Mouse (Mus musculus) neural tube, embryonic 11.5 days (tissue): ENCODE measurements around the gene E130116L18Rik. TPM values are rescaled to one million over a fixed set of nuclear protein-coding genes. Genes with fewer than 3 reads are reported as not detected.
"Not testable (repeated sequence)": the region's sequence is repeated elsewhere in the genome, so short reads cannot be mapped to it uniquely, and the experiment has no call there.

Experiments
- ATAC-seq: fragments of 200-750 bp; cut with Nextera tagmentation; 2 replicates; pipeline ENCODE4 v1.8.0; 2017; ENCODE audit warnings: moderate number of reproducible peaks, mild to moderate bottlenecking, moderate TSS enrichment, moderate library complexity; ENCODE audit not compliant: insufficient read depth, low FRiP score, low TSS enrichment
- DNase-seq: peaks from one replicate; pipeline ENCODE4 v3.0.0-alpha.2; 2015; ENCODE audit warnings: low spot score
- H3K27ac ChIP-seq: fragments of 300-500 bp; sonication (generic); 2 replicates; pipeline ENCODE4 v1.5.1; 2014; ENCODE audit warnings: low read depth, mild to moderate bottlenecking, low read length
- H3K27me3 ChIP-seq: fragments of 300-500 bp; sonication (generic); 2 replicates; pipeline ENCODE4 v1.6.1; 2014; ENCODE audit warnings: mild to moderate bottlenecking, low read length, mixed read lengths; ENCODE audit not compliant: control insufficient read depth, insufficient read depth
- H3K36me3 ChIP-seq: fragments of 300-500 bp; sonication (generic); 2 replicates; pipeline ENCODE4 v1.6.1; 2014; ENCODE audit warnings: mild to moderate bottlenecking, low read length, moderate library complexity, mixed read lengths; ENCODE audit not compliant: control insufficient read depth, insufficient read depth
- H3K4me1 ChIP-seq: fragments of 300-500 bp; sonication (generic); 2 replicates; pipeline ENCODE4 v1.6.1; 2014; ENCODE audit warnings: low read length, mixed read lengths; ENCODE audit not compliant: control insufficient read depth, insufficient read depth
- H3K4me2 ChIP-seq: fragments of 300-500 bp; sonication (generic); 2 replicates; pipeline ENCODE4 v1.6.1; 2014; ENCODE audit warnings: low read depth, mild to moderate bottlenecking, moderate library complexity
- H3K4me3 ChIP-seq: fragments of 300-500 bp; sonication (generic); 2 replicates; pipeline ENCODE4 v1.5.1; 2014; ENCODE audit warnings: low read depth, low read length
- H3K9ac ChIP-seq: fragments of 300-500 bp; sonication (generic); 2 replicates; pipeline ENCODE4 v1.6.1; 2014; ENCODE audit warnings: mild to moderate bottlenecking, low read length
- H3K9me3 ChIP-seq: fragments of 300-500 bp; sonication (generic); 2 replicates; pipeline ENCODE4 v1.6.1; 2016; ENCODE audit warnings: low read length; ENCODE audit not compliant: control insufficient read depth
- WGBS: fragments of 180-500 bp; shearing (Covaris S2); extraction: QIAGEN DNeasy Blood & Tissue Kit; methylation state at CpG from one replicate; pipeline ENCODE4 v1.1.7; 2014; 5-methylcytosine and 5-hydroxymethylcytosine counted together
- polyA plus RNA-seq: library from polyadenylated mRNA; unstranded; fragments of >200 nt; fragmentation: Nextera tagmentation; extraction: Ambion mirVana; gene quantifications from 2 replicates; pipeline ENCODE4 v1.2.1, GENCODE M21; 2014

The E130116L18Rik gene
- polyA plus RNA-seq, 1 experiment from 2014 or later = not detected

- H3K4me3 ChIP-seq = no peak overlapping the region
- no peaks in the 10 kb centered on the region for H3K4me1 ChIP-seq
- H3K36me3 ChIP-seq = no peaks in the 10 kb centered on the region
- H3K9me3 ChIP-seq = no peaks in the 10 kb centered on the region
- DNase-seq (no peak), ATAC-seq (no peak)
- 82% methylated on average over 2 of the region's 2 CpGs for WGBS
- no peak overlapping the region for H3K9ac ChIP-seq
- no peak overlapping the region for H3K27ac ChIP-seq
- H3K4me2 ChIP-seq = no peak overlapping the region
- H3K27me3 ChIP-seq = no peaks in the 10 kb centered on the region
Observed at GRCm38 (mm10) chr5:25190521-25190920, 32.4 kb downstream of the E130116L18Rik start.

DNA sequence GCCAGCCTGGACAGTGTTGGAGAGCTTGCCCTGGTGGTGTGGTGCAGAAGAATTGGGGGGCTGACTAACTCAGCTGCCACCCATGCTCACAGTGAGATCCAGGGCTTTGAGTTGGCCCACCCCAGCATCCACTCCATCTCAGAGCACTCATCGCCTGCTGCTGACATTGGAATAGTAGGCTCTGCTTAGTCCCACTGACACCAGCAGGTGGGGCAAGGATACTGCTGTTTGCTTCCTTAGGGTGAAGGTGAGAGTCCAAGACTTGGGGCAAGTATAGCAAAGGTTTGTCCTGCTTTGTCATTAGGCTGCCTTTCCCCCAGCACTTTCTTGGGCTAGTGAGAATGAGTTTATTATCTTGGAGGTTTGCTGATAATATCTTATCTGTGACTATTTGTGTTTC lies 34.2 kb downstream of the E130116L18Rik start:
- Histone ChIP-seq H3K36me3 (no peaks in the 10 kb centered on the region), H3K4me3 (no peak overlapping the region), H3K27ac (no peak overlapping the region), H3K27me3 (no peaks in the 10 kb centered on the region), H3K4me1 (no peaks in the 10 kb centered on the region), H3K4me2 (no peak overlapping the region), H3K9me3 (no peaks in the 10 kb centered on the region), H3K9ac (no peak overlapping the region)
- 36% methylated on average over 1 of the region's 1 CpGs for WGBS
- DNase-seq = no peak
- no peak for ATAC-seq

DNA sequence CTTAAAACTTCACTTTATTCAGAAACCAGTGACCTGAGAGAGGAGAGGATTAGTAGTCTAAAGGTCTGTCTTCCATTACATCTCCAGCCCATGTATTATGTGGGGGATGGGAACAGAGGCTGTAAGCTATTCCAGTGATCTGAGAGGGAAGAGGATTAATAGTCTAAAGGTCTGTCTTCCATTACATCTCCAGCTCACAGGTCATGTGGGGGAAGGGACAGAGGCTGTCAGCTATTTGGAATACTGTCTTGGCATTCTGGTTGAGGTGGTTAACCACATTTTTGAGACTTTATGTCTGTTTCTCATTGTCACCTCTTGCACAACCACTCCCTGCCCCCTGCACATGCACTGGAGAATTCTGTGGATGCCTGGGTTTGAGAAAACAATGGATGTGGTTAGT lies 35.2 kb downstream of the E130116L18Rik start:
- Histone ChIP-seq H3K4me1 (no peaks in the 10 kb centered on the region), H3K27ac (no peak overlapping the region), H3K9me3 (no peaks in the 10 kb centered on the region), H3K4me2 (no peak overlapping the region), H3K9ac (no peak overlapping the region), H3K27me3 (no peaks in the 10 kb centered on the region), H3K36me3 (no peaks in the 10 kb centered on the region), H3K4me3 (no peak overlapping the region)
- ATAC-seq (no peak), DNase-seq (no peak)

DNA sequence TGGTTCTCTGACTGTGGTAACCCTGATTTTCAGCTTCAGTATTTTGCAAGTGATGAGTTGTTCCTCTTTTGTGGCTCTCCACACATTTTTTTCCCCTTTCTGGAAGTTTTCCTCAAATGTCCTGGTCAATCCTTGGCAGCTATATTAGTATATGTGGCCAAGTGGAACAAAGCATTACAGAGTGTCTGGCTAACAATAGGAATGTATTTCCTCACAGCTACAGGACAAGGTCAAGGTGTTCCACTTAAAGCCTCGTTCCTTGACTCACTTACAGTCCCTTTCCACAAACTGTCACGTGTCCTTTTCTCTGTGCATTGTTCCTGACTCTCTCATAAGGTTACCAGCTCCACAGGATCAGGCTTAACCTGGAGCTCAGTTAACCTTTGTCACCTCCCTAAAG lies 38.4 kb downstream of the E130116L18Rik start:
- no peak for ATAC-seq
- WGBS = 65% methylated on average over 2 of the region's 2 CpGs
- no peak for DNase-seq

GRCm38 (mm10) chr5:25183595-25183994 lies 39.4 kb downstream of the E130116L18Rik start:
- H3K27ac ChIP-seq = no peak overlapping the region
- H3K9ac ChIP-seq = no peak overlapping the region
- no peaks in the 10 kb centered on the region for H3K9me3 ChIP-seq
- H3K4me3 ChIP-seq = no peak overlapping the region
- no peaks in the 10 kb centered on the region for H3K36me3 ChIP-seq
- ATAC-seq = no peak
- no peaks in the 10 kb centered on the region for H3K4me1 ChIP-seq
- no peaks in the 10 kb centered on the region for H3K27me3 ChIP-seq
- H3K4me2 ChIP-seq = no peak overlapping the region
- WGBS = 88% methylated on average over 4 of the region's 4 CpGs
- DNase-seq = no peak

More for the DNA sequence above, 38.4 kb downstream of the E130116L18Rik start:
- Histone ChIP-seq H3K4me2 (no peak overlapping the region), H3K4me1 (no peaks in the 10 kb centered on the region), H3K36me3 (no peaks in the 10 kb centered on the region), H3K9ac (no peak overlapping the region), H3K27me3 (no peaks in the 10 kb centered on the region), H3K27ac (no peak overlapping the region), H3K9me3 (no peaks in the 10 kb centered on the region), H3K4me3 (no peak overlapping the region)

GRCm38 (mm10) chr5:25181004-25181531 lies 41.9 kb downstream of the E130116L18Rik start, which contains the start of gene Galntl5:
Gene Galntl5 (plus strand): TSS chr5:25181460.
- H3K9me3 ChIP-seq = no peaks in the 10 kb centered on the region
- no peak within 1 kb of the TSS for H3K4me3 ChIP-seq
- H3K27ac ChIP-seq = no peak within 1 kb of the TSS
- H3K36me3 ChIP-seq = no peaks in the 10 kb centered on the region
- DNase-seq (no peak), ATAC-seq (no peak)
- no peak within 1 kb of the TSS for H3K9ac ChIP-seq
- no peaks in the 10 kb centered on the region for H3K27me3 ChIP-seq
- no peak within 1 kb of the TSS for H3K4me2 ChIP-seq
- H3K4me1 ChIP-seq = no peaks in the 10 kb centered on the region
- WGBS = 86% methylated on average over 1 of the region's 1 CpGs

GRCm38 (mm10) chr5:25179936-25180488 lies 42.9 kb downstream of the E130116L18Rik start:
- no peak overlapping the region for H3K9ac ChIP-seq
- H3K4me3 ChIP-seq = no peak overlapping the region
- 90% methylated on average over 3 of the region's 3 CpGs for WGBS
- no peaks in the 10 kb centered on the region for H3K9me3 ChIP-seq
- no peak overlapping the region for H3K27ac ChIP-seq
- H3K4me2 ChIP-seq = no peak overlapping the region
- H3K27me3 ChIP-seq = no peaks in the 10 kb centered on the region
- no peaks in the 10 kb centered on the region for H3K36me3 ChIP-seq
- DNase-seq = no peak
- no peaks in the 10 kb centered on the region for H3K4me1 ChIP-seq
- ATAC-seq = no peak

DNA sequence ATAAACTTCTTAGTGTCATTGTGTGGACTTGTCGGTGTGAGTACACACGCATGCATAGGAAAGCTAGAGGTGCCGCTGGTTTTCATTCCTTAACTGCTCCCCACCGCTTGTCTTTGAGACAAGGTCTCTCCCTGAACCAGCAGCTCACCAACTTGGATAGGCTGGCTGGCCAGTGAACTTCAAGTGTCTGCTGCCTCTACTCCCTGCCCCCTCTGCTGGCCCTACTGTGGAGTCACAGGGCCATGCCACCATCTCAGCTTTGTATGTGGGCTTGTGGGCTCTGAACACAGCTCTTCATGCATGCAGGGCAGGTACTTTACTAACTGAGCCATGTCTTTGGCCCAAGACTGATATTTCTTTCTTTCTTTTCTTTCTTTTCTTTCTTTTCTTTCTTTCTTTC lies 43.7 kb downstream of the E130116L18Rik start:
- no peak overlapping the region for H3K27ac ChIP-seq
- H3K27me3 ChIP-seq = no peaks in the 10 kb centered on the region
- no peak for ATAC-seq

DNA sequence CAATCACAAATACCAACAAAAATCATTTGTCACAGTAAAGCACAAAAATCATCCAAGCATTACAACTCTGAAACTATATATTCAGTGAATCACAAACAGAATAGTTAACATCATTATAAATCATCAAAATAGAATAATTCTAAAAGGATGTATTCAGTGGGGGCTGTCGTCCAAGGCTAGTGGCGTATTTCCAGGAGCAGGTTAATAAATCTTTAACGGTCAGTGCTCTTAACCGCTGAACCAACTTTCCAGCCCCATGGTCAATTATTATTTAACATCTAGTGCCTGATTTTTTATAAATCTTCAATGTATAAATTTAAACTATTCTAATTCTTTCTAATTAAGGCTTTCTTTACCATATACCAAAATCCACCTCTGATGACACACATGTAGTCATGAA lies 44.4 kb downstream of the E130116L18Rik start:
- not testable (repeated sequence) for H3K4me1 ChIP-seq, H3K9ac ChIP-seq, H3K4me3 ChIP-seq, ATAC-seq, H3K36me3 ChIP-seq, H3K9me3 ChIP-seq, DNase-seq, H3K4me2 ChIP-seq, H3K27ac ChIP-seq, H3K27me3 ChIP-seq
- WGBS = 91% methylated on average over 4 of the region's 4 CpGs

More for the DNA sequence above, 43.7 kb downstream of the E130116L18Rik start:
- Histone ChIP-seq H3K9me3 (no peaks in the 10 kb centered on the region), H3K36me3 (no peaks in the 10 kb centered on the region), H3K4me2 (no peak overlapping the region), H3K4me3 (no peak overlapping the region), H3K9ac (no peak overlapping the region), H3K4me1 (no peaks in the 10 kb centered on the region)
- DNase-seq = no peak
- WGBS = 99% methylated on average over 4 of the region's 4 CpGs
